Mouse (Mus musculus) midbrain, embryonic 12.5 days (tissue): ENCODE measurements at regions not wholly inside any gene's neighbourhood (a gene's known extent, or its start where the extent isn't known, plus 50 kb on each side); places are given as distances from the start of the nearest gene placed in this dataset.
"Not testable (repeated sequence)": the region's sequence is repeated elsewhere in the genome, so short reads cannot be mapped to it uniquely, and the experiment has no call there.

Experiments
- ATAC-seq: fragments of 200-750 bp; cut with Nextera tagmentation; 2 replicates; pipeline ENCODE4 v1.8.0; 2017; ENCODE audit warnings: low read depth, moderate TSS enrichment, moderate library complexity; ENCODE audit not compliant: low FRiP score
- H3K27ac ChIP-seq: fragments of 300-500 bp; sonication (generic); replicated peaks from 2 replicates; pipeline ENCODE4 v1.5.1; 2016; ENCODE audit warnings: mild to moderate bottlenecking
- H3K27me3 ChIP-seq: fragments of 300-500 bp; sonication (generic); 2 replicates; pipeline ENCODE4 v1.6.1; 2016; ENCODE audit warnings: mild to moderate bottlenecking
- H3K36me3 ChIP-seq: fragments of 300-500 bp; sonication (generic); 2 replicates; pipeline ENCODE4 v1.6.1; 2016
- H3K4me1 ChIP-seq: fragments of 300-500 bp; sonication (generic); 2 replicates; pipeline ENCODE4 v1.6.1; 2016
- H3K4me2 ChIP-seq: fragments of 300-500 bp; sonication (generic); replicated peaks from 2 replicates; pipeline ENCODE4 v1.6.1; 2016; ENCODE audit warnings: mild to moderate bottlenecking, moderate library complexity
- H3K4me3 ChIP-seq: fragments of 300-500 bp; sonication (generic); 2 replicates; pipeline ENCODE4 v1.5.1; 2016; ENCODE audit warnings: mild to moderate bottlenecking
- H3K9ac ChIP-seq: fragments of 300-500 bp; sonication (generic); replicated peaks from 2 replicates; pipeline ENCODE4 v1.6.1; 2016; ENCODE audit warnings: mild to moderate bottlenecking, moderate library complexity
- H3K9me3 ChIP-seq: fragments of 300-500 bp; sonication (generic); 2 replicates; pipeline ENCODE4 v1.6.1; 2016; ENCODE audit warnings: mild to moderate bottlenecking
- WGBS: fragments of 180-500 bp; shearing (Covaris S2); methylation state at CpG from one replicate; pipeline ENCODE4 v1.1.7; 2016; 5-methylcytosine and 5-hydroxymethylcytosine counted together

GRCm38 (mm10) chr8:20495542-20495941 lies 119.2 kb upstream of the Gm21119 start:
- not testable (repeated sequence) for H3K9me3 ChIP-seq, H3K4me2 ChIP-seq, ATAC-seq, H3K9ac ChIP-seq, H3K4me1 ChIP-seq, H3K27me3 ChIP-seq, H3K4me3 ChIP-seq, H3K36me3 ChIP-seq, H3K27ac ChIP-seq
- no CpG with 5 or more reads among the region's 1 CpGs for WGBS

DNA sequence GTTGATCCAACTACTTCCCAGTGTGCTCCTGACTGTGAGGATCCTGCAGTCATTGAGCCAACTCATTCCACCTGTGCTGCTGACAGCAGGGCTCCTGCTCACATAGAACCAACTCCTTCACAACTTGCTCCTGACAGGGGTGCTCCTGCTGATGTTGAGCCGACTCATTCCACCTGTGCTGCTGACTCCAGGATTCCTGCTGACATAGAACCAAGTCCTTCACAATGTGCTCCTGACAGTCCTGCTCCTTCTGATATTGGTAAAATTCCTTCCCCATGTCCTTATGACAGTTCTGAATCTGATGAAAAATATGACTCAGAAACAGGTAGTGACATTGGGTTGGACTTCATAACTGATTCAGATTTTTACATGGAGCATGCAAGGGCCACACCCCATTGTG lies 100.8 kb upstream of the Gm21119 start:
- H3K9me3 ChIP-seq, result peaks cover 11% of the 10 kb centered on the region; the same call in 1 of the 2 replicates
- ATAC-seq, H3K27me3 ChIP-seq, H3K4me1 ChIP-seq, H3K9ac ChIP-seq, H3K4me2 ChIP-seq, H3K4me3 ChIP-seq, H3K27ac ChIP-seq, H3K36me3 ChIP-seq: not testable (repeated sequence)
- 71% methylated on average over 1 of the region's 1 CpGs for WGBS

DNA sequence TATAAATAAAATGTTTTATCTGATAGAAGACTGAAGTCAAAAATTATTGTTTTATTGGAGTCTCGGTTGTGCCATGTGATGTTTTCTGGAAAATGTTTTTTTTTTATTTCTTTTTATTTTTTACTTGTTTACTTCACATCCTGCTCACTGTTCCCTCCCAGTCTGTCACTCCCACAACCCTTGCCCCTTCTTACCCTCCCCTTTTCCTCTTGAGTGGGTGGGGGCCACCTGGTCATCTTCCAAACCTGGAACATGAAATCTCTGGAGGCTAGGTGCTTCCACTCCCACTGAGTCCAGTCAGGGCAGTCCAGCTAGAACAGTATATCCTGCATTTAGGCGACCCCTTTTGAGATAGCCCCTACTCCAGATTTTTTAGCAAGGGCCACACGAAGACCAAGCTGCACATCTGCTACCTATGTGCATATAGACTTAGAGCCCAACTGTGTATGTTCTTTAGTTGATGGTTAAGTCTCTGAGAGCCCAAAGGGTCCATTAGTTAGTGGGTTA lies 98.3 kb upstream of the Gm21119 start:
- not testable (repeated sequence) for H3K36me3 ChIP-seq, ATAC-seq, H3K4me1 ChIP-seq, H3K9ac ChIP-seq, H3K27me3 ChIP-seq, H3K4me2 ChIP-seq, H3K27ac ChIP-seq, H3K4me3 ChIP-seq
- WGBS, result 64% methylated on average over 2 of the region's 3 CpGs
- peaks cover 11% of the 10 kb centered on the region; the same call in 1 of the 2 replicates for H3K9me3 ChIP-seq

- not testable (repeated sequence) for H3K27me3 ChIP-seq, H3K9ac ChIP-seq, H3K4me1 ChIP-seq, H3K27ac ChIP-seq, H3K4me2 ChIP-seq, ATAC-seq, H3K4me3 ChIP-seq, H3K36me3 ChIP-seq
- peaks cover 12% of the 10 kb centered on the region; the same call in 1 of the 2 replicates for H3K9me3 ChIP-seq
- WGBS, result 40% methylated on average over 1 of the region's 1 CpGs
These were observed 97.2 kb upstream of the Gm21119 start for GRCm38 (mm10) chr8:20517551-20517950.

GRCm38 (mm10) chr8:20524539-20524938 lies 90.2 kb upstream of the Gm21119 start:
- ATAC-seq, H3K27me3 ChIP-seq, H3K36me3 ChIP-seq, H3K4me2 ChIP-seq, H3K4me1 ChIP-seq, H3K9ac ChIP-seq, H3K27ac ChIP-seq, H3K9me3 ChIP-seq, H3K4me3 ChIP-seq: not testable (repeated sequence)

- H3K4me2 ChIP-seq, H3K9me3 ChIP-seq, H3K4me1 ChIP-seq, H3K9ac ChIP-seq, H3K4me3 ChIP-seq, H3K27me3 ChIP-seq, H3K27ac ChIP-seq, H3K36me3 ChIP-seq, ATAC-seq: not testable (repeated sequence)
- WGBS, result no CpG with 5 or more reads among the region's 1 CpGs
These were observed 85.7 kb upstream of the Gm21119 start for GRCm38 (mm10) chr8:20529048-20529447.

DNA sequence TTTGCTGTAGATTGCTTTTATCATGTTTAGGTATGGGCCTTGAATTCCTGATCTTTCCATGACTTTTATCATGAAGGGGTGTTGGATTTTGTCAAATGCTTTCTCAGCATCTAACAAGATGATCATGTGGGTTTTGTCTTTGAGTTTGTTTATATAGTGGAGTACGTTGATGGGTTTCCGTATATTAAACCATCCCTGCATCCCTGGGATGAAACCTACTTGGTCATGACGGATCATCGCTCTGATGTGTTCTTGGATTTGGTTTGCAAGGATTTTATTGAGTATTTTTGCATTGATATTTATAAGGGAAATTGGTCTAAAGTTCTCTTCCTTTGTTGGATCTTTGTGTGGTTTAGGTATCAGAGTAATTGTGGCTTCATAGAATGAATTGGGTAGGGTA lies 75.7 kb upstream of the Gm21119 start:
- not testable (repeated sequence) for H3K27ac ChIP-seq, H3K9ac ChIP-seq, H3K4me1 ChIP-seq, H3K27me3 ChIP-seq, H3K9me3 ChIP-seq, H3K36me3 ChIP-seq, ATAC-seq, H3K4me3 ChIP-seq, H3K4me2 ChIP-seq
- 88% methylated on average over 4 of the region's 4 CpGs for WGBS

DNA sequence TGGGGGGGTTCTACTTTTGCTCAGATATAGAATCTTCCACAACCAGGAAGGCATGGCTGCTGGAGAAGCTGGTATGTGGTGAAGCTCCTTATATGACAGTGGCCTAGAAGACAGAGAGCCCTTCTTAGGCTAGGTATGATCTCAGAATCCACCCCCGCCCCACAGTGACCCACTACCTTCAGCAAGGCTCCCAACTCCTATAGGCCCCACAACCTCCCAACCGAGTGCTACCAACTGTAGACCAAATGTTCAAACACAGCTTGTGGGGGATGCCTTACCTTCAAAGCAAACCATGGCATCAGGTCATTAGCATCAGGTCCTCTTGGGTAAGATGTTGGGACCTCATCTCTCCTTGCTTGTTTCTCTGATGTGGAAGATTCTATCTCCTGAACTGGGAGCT lies 70.6 kb upstream of the Gm21119 start:
- not testable (repeated sequence) for ATAC-seq, H3K36me3 ChIP-seq, H3K4me3 ChIP-seq, H3K9me3 ChIP-seq, H3K9ac ChIP-seq, H3K4me1 ChIP-seq, H3K4me2 ChIP-seq, H3K27me3 ChIP-seq, H3K27ac ChIP-seq
- 92% methylated on average over 2 of the region's 2 CpGs for WGBS

- not testable (repeated sequence) for H3K27me3 ChIP-seq, H3K9ac ChIP-seq, ATAC-seq, H3K4me3 ChIP-seq, H3K9me3 ChIP-seq, H3K27ac ChIP-seq, H3K36me3 ChIP-seq, H3K4me2 ChIP-seq, H3K4me1 ChIP-seq
- 58% methylated on average over 2 of the region's 2 CpGs for WGBS
These were observed 69.4 kb upstream of the Gm21119 start for GRCm38 (mm10) chr8:20545347-20545746.

DNA sequence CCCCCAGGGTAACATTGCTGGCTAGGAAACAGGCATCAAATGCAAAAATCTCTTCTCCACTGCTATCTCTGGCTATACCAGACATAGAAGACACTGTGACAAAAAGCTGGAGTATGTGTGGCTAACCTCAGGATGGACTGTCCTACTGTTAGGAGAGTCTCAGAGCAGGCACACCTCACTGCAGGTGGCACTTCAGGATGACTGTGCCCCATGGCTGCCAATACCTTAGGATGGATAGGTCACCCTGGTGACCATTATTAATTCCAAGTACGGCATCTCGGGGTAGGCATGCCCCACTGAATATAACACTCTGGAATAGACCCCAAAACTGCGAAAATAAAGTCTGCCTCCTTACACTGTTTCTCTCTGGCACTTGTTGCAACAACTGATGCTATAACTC lies 68.3 kb upstream of the Gm21119 start:
- H3K4me1 ChIP-seq, H3K4me3 ChIP-seq, H3K27ac ChIP-seq, H3K36me3 ChIP-seq, ATAC-seq, H3K9ac ChIP-seq, H3K27me3 ChIP-seq, H3K9me3 ChIP-seq, H3K4me2 ChIP-seq: not testable (repeated sequence)
- no CpG with 5 or more reads among the region's 3 CpGs for WGBS

DNA sequence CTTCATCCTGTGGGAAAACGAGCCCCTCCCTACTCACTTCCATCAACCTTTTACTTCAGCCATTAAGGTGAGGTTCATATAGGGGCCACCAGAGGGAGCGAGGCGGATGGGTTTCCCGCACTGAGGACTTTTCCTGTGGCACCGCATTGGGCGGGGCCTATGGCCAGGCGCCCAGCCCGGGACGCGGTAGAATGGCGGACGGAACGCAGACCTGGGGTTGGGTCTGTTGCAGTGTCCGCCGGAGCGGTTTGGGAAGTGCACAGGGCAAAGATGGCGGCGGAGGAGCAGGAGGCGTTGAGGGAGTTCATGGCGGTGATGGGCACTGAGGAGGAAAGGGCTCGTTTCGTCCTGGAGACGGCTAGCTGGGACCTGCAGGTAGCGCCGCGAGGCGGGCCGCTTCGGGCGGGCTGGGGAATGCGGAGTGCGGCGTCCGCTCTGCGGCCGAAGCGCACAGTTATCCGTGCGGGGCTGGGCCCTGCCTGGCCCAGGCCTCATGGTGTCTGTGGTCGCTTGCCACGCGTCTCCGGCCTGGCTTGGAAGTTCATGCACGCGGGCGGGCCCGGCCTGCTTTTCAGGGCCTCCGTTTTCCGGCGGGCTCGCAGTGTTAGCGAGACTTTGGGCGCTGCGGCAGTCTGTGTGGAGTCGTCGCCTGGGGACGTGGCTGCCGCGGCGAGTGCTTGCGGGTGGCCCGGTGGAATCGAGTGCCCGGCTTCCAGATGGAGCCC lies 64.5 kb upstream of the Gm21119 start:
- not testable (repeated sequence) for H3K27me3 ChIP-seq, H3K36me3 ChIP-seq, H3K9me3 ChIP-seq, H3K4me1 ChIP-seq
- peak overlapping the region; percentile 81 for H3K27ac ChIP-seq
- peak; percentile 100 for ATAC-seq
- H3K4me2 ChIP-seq, result peak overlapping the region; percentile 47
- 15% methylated on average over 64 of the region's 64 CpGs for WGBS
- H3K4me3 ChIP-seq, result peak overlapping the region; percentile 59
- H3K9ac ChIP-seq, result peak overlapping the region; percentile 78

DNA sequence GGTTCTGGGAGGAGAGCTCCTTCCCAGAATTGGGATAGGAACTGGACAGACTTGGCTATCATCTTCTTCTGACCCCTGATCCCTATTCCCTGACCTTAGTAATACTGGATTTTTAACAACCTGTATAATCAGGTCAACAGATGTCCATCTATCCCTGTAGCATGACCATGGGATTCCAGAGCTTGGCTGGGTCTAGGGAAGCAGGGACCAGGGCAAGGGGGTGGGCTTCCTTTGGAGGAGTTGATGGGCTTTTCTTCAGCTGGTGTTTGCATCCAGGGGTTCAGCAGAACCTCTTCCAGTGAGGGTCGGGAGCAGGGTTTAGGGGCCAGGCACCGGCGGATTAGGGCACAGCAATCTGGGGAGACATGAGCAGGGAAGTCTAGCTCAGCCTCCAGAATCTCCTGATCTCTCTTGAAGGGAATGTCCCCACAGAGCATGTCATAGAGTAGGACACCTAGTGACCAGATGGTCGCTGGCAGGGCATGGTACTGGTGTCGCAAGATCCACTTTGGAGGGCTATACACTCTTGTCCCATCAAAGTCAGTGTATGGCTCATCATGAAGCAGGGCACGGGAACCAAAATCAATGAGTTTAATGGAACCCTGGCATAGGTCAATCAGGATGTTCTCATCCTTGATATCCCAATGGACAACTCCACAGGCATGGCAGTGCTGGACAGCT lies 58.1 kb upstream of the Gm21119 start:
- ATAC-seq, result peak; percentile 54
- not testable (repeated sequence) for H3K4me1 ChIP-seq, H3K27ac ChIP-seq, H3K36me3 ChIP-seq, H3K4me3 ChIP-seq, H3K27me3 ChIP-seq, H3K9me3 ChIP-seq, H3K9ac ChIP-seq, H3K4me2 ChIP-seq
- WGBS, result no CpG with 5 or more reads among the region's 6 CpGs
